Mouse (Mus musculus): ENCODE results near the gene Col4a2. TPM values are rescaled to one million over a fixed set of nuclear protein-coding genes. Genes with fewer than 3 reads are reported as not detected.

Gene Col4a2
- polyA plus RNA-seq, 1 experiment from 2014 or later, result 24.0 TPM

DNA sequence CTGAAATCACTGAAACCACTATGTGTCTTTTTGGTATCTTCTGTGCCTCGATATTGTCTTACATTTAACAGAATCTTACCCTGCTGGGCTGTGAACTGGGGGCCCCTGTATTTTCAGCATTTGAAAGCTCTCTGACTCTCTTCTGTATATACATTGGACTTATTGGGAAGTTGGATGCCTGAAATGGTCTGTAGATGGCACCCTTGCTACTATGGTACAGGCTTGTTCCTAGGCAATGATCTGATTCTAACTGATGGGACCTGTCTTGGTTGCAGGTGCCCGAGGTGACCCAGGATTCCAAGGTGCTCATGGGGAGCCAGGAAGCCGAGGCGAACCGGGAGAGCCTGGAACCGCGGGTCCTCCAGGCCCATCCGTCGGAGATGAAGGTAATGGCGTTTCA lies 102.5 kb downstream of the Col4a2 start:
- Histone ChIP-seq H3K4me3 (no peak overlapping the region), H3K9ac (no peak overlapping the region), H3K4me2 (no peak overlapping the region), H3K27ac (peak overlapping the region; percentile 6; the same call in 1 of the 2 replicates), H3K4me1 (peaks cover 28% of the 10 kb centered on the region), H3K27me3 (no peaks in the 10 kb centered on the region), H3K9me3 (replicated peaks) (no peaks in the 10 kb centered on the region), H3K36me3 (ENCODE audit: poor library complexity, severe bottlenecking) (no peaks in the 10 kb centered on the region)
- no peak for ATAC-seq
- 82% methylated on average over 10 of the region's 10 CpGs for WGBS

DNA sequence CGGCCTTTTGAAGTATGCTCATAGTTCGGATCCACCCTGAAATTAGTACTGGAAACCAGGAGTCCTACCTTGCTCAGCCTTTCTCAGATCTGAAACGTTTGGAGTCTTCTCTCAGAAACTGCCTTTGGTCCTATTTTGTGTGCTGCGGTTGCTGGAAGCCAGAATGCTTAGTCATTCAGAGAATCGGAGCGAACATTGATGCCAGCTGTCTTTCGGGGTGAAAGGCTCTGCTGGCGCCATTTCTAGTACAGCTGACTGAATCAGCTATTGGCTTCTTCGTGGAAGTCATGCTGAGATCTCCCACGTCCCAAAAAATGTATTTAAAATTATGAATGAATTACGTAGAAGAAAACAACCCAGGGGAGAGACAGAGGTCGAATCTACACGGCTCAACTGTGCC lies 105.2 kb downstream of the Col4a2 start:
- Histone ChIP-seq H3K9me3 (replicated peaks) (no peaks in the 10 kb centered on the region), H3K9ac (no peak overlapping the region), H3K4me1 (peaks cover 23% of the 10 kb centered on the region), H3K27ac (no peak overlapping the region), H3K4me2 (no peak overlapping the region), H3K36me3 (ENCODE audit: poor library complexity, severe bottlenecking) (no peaks in the 10 kb centered on the region), H3K27me3 (no peaks in the 10 kb centered on the region), H3K4me3 (no peak overlapping the region)
- 69% methylated on average over 13 of the region's 13 CpGs for WGBS
- ATAC-seq, result no peak

DNA sequence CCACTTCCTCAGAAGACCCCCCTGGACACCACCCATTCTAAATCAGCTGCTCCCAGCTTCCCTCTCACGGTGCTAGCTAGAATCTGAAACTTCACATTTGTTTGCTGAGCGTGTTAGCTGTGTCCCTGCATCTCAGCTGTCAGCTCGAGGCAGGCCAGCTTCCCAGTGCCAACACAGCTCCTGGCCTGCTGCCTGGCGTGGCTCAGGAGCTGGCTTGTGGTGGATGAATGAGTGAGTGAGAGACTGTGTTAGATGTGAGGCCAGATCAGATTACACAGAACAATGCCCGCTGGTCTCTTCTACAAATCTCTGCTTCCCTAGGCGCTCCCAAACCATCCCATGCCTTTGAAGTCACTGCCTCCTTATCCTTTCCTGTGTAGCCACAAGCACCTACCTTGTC lies 106.6 kb downstream of the Col4a2 start:
- Histone ChIP-seq H3K36me3 (ENCODE audit: poor library complexity, severe bottlenecking) (no peaks in the 10 kb centered on the region), H3K9me3 (replicated peaks) (no peaks in the 10 kb centered on the region), H3K4me1 (peaks cover 19% of the 10 kb centered on the region), H3K4me2 (0 out of 2 replicates have a peak overlapping the region, but pooled peaks have one; percentile 10), H3K27ac (peak overlapping the region; percentile 51), H3K4me3 (no peak overlapping the region), H3K9ac (no peak overlapping the region), H3K27me3 (no peaks in the 10 kb centered on the region)
- 32% methylated on average over 6 of the region's 6 CpGs for WGBS
- ATAC-seq, result peak; percentile 76

DNA sequence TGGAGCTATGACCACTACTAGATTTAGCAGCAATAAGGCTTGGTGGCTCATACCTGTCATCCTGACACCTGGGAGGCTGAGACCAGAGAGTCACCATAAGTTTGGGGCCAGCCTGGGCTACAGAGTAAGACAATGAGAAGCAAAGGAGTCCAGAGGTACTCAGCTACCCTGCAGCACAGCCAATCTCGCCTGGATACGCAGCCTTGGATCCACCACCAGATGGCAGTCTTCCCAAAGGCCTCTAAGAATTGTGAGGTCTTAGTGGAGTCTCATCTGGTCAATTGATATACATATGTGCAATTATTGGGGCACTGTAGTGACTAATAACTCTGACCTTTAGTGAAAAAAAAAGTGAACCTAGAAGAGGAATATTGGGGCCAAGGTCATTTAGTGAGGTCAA lies 107.0 kb downstream of the Col4a2 start:
- peak; percentile 50 for ATAC-seq
- 6% methylated on average over 2 of the region's 2 CpGs for WGBS
- Histone ChIP-seq H3K9me3 (replicated peaks) (no peaks in the 10 kb centered on the region), H3K4me3 (no peak overlapping the region), H3K4me2 (no peak overlapping the region), H3K4me1 (peaks cover 14% of the 10 kb centered on the region), H3K27ac (peak overlapping the region; percentile 51; the same call in 1 of the 2 replicates), H3K36me3 (ENCODE audit: poor library complexity, severe bottlenecking) (no peaks in the 10 kb centered on the region), H3K9ac (no peak overlapping the region), H3K27me3 (no peaks in the 10 kb centered on the region)

DNA sequence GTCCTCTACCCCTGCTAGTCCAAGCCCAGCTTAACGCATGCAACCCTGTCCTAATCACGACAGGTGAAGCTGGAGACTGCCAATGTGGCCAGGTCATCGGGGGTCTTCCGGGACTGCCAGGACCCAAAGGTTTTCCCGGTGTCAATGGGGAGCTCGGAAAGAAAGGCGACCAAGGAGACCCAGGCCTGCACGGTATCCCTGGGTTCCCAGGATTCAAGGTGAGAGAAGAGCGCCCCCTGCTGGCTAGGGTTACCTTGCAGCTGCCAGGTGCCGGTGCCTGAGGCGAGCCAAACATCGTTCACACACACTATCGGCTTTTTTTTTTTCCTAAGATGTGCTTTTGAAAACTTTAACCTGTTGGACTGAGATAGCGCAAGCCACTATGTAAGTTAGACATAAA lies 108.5 kb downstream of the Col4a2 start:
- H3K9me3 ChIP-seq (replicated peaks), result no peaks in the 10 kb centered on the region
- WGBS, result 40% methylated on average over 14 of the region's 14 CpGs
- H3K27ac ChIP-seq, result no peak overlapping the region
- H3K9ac ChIP-seq, result no peak overlapping the region
- H3K27me3 ChIP-seq, result no peaks in the 10 kb centered on the region
- H3K4me1 ChIP-seq, result peaks cover 11% of the 10 kb centered on the region
- H3K36me3 ChIP-seq (ENCODE audit: poor library complexity, severe bottlenecking), result no peaks in the 10 kb centered on the region
- H3K4me3 ChIP-seq, result no peak overlapping the region
- no peak overlapping the region for H3K4me2 ChIP-seq
- no peak for ATAC-seq

DNA sequence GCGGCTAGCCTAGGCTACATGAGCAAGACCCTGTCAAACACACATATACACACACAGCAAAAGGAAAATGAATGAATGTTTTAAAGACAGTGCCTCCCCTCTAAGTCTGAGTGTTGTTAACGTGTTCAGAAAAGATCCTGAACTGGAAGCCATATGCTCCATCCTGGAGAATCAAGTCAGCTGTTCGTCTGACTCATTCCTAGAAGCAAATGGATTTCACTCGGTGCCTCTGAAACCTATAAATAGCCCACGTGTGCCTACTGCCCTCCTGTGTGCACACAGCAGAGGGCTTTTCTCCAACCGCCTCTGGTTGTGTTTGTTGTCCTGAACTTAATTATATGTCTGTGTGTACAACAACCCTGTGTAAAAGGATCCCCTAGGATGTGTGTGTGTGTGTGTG lies 109.4 kb downstream of the Col4a2 start:
- no peak overlapping the region for H3K4me2 ChIP-seq
- ATAC-seq, result no peak
- peaks cover 11% of the 10 kb centered on the region for H3K4me1 ChIP-seq
- H3K4me3 ChIP-seq, result no peak overlapping the region
- no peak overlapping the region for H3K9ac ChIP-seq
- H3K27ac ChIP-seq, result no peak overlapping the region
- H3K36me3 ChIP-seq (ENCODE audit: poor library complexity, severe bottlenecking), result no peaks in the 10 kb centered on the region
- 84% methylated on average over 6 of the region's 6 CpGs for WGBS
- H3K27me3 ChIP-seq, result no peaks in the 10 kb centered on the region
- no peaks in the 10 kb centered on the region for H3K9me3 ChIP-seq (replicated peaks)

GRCm38 (mm10) chr8:11423091-11423490 lies 110.5 kb downstream of the Col4a2 start:
- H3K27me3 ChIP-seq, result no peaks in the 10 kb centered on the region
- H3K4me2 ChIP-seq, result no peak overlapping the region
- H3K36me3 ChIP-seq (ENCODE audit: poor library complexity, severe bottlenecking), result no peaks in the 10 kb centered on the region
- no peaks in the 10 kb centered on the region for H3K9me3 ChIP-seq (replicated peaks)
- H3K4me3 ChIP-seq, result no peak overlapping the region
- H3K4me1 ChIP-seq, result peaks cover 11% of the 10 kb centered on the region
- no peak for ATAC-seq
- H3K9ac ChIP-seq, result no peak overlapping the region
- WGBS, result 68% methylated on average over 7 of the region's 7 CpGs
- no peak overlapping the region for H3K27ac ChIP-seq

DNA sequence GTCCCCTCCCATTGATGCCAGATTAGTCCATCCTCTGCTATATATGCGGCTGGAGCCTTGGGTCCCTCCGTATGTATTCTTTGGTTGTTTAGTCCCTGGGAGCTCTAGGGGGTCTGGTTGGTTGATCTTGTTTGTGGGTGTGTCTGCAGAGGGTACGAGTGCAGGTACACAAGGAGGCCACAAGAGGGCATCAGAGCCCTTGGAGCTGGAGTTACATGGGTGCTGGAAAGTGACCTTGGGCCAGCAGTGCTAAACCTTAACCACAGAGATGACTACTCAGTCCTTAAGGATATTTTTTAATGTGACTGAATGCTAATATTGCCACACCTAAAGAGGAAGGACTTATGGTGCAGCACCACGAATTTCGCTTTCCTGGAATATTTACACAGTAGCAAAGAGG lies 118.1 kb downstream of the Col4a2 start:
- WGBS, result 53% methylated on average over 5 of the region's 5 CpGs
- H3K9ac ChIP-seq, result no peak overlapping the region
- no peak overlapping the region for H3K27ac ChIP-seq
- H3K36me3 ChIP-seq (ENCODE audit: poor library complexity, severe bottlenecking), result no peaks in the 10 kb centered on the region; the same call in 1 of the 2 replicates
- H3K4me1 ChIP-seq, result no peaks in the 10 kb centered on the region
- no peaks in the 10 kb centered on the region for H3K9me3 ChIP-seq (replicated peaks)
- ATAC-seq, result no peak
- H3K4me2 ChIP-seq, result no peak overlapping the region
- no peak overlapping the region for H3K4me3 ChIP-seq
- H3K27me3 ChIP-seq, result no peaks in the 10 kb centered on the region

DNA sequence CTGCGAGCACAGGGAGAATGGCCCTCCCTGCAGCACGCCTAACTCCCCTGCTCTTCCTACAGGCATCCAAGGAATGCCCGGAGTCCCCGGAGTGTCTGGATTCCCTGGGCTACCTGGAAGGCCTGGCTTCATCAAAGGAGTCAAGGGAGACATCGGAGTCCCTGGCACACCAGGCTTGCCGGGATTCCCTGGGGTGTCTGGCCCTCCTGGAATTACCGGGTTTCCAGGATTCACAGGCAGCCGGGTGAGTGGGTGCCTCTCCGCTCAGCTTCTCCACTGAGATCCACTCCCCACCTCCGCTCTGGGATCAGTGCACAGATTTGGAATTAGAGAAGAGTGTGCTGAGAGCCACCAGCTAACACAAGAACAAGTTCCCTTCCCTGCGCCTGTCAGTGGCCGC lies 125.3 kb downstream of the Col4a2 start:
- Histone ChIP-seq H3K9ac (no peak overlapping the region), H3K36me3 (ENCODE audit: poor library complexity, severe bottlenecking) (no peaks in the 10 kb centered on the region; the same call in 1 of the 2 replicates), H3K4me1 (no peaks in the 10 kb centered on the region), H3K4me2 (no peak overlapping the region), H3K27ac (no peak overlapping the region), H3K9me3 (replicated peaks) (no peaks in the 10 kb centered on the region), H3K4me3 (no peak overlapping the region), H3K27me3 (no peaks in the 10 kb centered on the region)
- WGBS, result 55% methylated on average over 12 of the region's 12 CpGs
- ATAC-seq, result no peak

GRCm38 (mm10) chr8:11441291-11441690 lies 128.7 kb downstream of the Col4a2 start:
- Histone ChIP-seq H3K4me1 (no peaks in the 10 kb centered on the region), H3K4me2 (no peak overlapping the region), H3K9me3 (replicated peaks) (no peaks in the 10 kb centered on the region), H3K27me3 (no peaks in the 10 kb centered on the region), H3K36me3 (ENCODE audit: poor library complexity, severe bottlenecking) (no peaks in the 10 kb centered on the region; the same call in none of the 2 replicates), H3K27ac (no peak overlapping the region), H3K9ac (no peak overlapping the region), H3K4me3 (no peak overlapping the region)
- 95% methylated on average over 6 of the region's 6 CpGs for WGBS
- no peak for ATAC-seq

DNA sequence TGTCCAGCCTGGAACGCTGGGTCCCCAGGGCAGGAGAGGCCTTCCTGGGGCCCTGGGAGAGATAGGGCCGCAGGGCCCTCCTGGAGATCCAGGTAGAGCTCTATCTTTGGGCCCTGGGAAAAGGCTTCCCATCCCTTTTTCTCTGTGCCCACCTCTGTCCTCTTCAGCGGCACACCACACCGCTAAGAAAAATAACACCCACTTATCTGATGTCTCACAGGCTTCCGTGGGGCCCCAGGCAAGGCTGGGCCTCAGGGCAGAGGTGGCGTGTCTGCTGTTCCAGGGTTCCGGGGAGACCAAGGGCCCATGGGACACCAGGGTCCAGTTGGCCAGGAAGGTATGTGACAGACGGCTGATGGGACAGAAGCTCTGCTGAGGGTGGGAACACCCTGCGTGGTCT lies 131.0 kb downstream of the Col4a2 start:
- H3K4me2 ChIP-seq, result no peak overlapping the region
- H3K9me3 ChIP-seq (replicated peaks), result no peaks in the 10 kb centered on the region
- no peaks in the 10 kb centered on the region for H3K27me3 ChIP-seq
- WGBS, result 92% methylated on average over 9 of the region's 9 CpGs
- H3K9ac ChIP-seq, result no peak overlapping the region
- H3K4me1 ChIP-seq, result no peaks in the 10 kb centered on the region
- ATAC-seq, result no peak
- H3K27ac ChIP-seq, result no peak overlapping the region
- no peaks in the 10 kb centered on the region; the same call in none of the 2 replicates for H3K36me3 ChIP-seq (ENCODE audit: poor library complexity, severe bottlenecking)
- no peak overlapping the region for H3K4me3 ChIP-seq

DNA sequence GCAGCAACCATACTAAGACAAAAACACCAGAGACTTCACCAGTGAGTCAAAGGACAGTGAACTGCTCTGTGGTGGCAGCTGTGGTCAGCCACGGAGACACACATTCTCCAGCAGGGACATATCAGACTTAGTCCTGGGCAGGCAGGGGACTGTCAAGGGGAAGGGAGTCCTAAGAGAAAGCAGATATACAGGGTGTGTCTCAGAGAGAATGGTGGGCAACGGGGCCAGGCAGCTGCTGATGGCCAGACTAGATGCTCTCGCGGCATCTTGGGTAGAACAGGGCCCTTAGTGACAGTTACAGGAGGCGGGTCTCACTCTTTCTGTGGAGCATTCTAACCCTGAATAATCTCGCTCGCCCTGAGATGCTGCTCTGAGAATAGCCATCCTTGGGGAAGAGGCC lies 131.6 kb downstream of the Col4a2 start:
- Histone ChIP-seq H3K9ac (no peak overlapping the region), H3K4me3 (no peak overlapping the region), H3K27ac (no peak overlapping the region), H3K4me2 (no peak overlapping the region), H3K27me3 (no peaks in the 10 kb centered on the region), H3K4me1 (no peaks in the 10 kb centered on the region), H3K9me3 (replicated peaks) (no peaks in the 10 kb centered on the region), H3K36me3 (ENCODE audit: poor library complexity, severe bottlenecking) (no peaks in the 10 kb centered on the region; the same call in none of the 2 replicates)
- WGBS, result 86% methylated on average over 7 of the region's 7 CpGs
- ATAC-seq, result no peak

DNA sequence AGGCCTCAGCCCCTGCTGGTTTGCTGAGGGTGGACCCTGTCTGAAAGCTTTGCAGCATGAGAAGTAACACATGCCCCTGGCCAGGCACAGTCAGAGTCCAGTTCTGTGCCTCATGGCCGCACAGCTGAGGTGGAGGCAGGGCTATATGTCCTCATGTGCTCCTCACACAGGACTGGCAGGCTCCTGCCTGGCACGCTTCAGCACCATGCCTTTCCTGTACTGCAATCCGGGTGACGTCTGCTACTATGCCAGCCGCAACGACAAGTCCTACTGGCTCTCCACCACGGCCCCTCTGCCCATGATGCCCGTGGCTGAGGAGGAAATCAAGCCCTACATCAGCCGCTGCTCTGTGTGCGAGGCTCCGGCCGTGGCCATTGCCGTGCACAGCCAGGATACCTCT lies 133.2 kb downstream of the Col4a2 start:
- ATAC-seq, result no peak
- H3K36me3 ChIP-seq (ENCODE audit: poor library complexity, severe bottlenecking), result no peaks in the 10 kb centered on the region; the same call in none of the 2 replicates
- 94% methylated on average over 13 of the region's 13 CpGs for WGBS
- H3K9ac ChIP-seq, result no peak overlapping the region
- H3K4me1 ChIP-seq, result no peaks in the 10 kb centered on the region
- no peak overlapping the region for H3K27ac ChIP-seq
- H3K9me3 ChIP-seq (replicated peaks), result no peaks in the 10 kb centered on the region
- no peaks in the 10 kb centered on the region for H3K27me3 ChIP-seq
- H3K4me3 ChIP-seq, result no peak overlapping the region
- no peak overlapping the region for H3K4me2 ChIP-seq
